Mouse (Mus musculus) layer of hippocampus, adult 2 months (tissue): ENCODE results near the gene Cacna1a. TPM values are rescaled to one million over a fixed set of nuclear protein-coding genes. Genes with fewer than 3 reads are reported as not detected.
A peak's percentile ranks its signal among the peaks of the same experiment; 100 is the strongest.

Source experiments
- DNase-seq, 2 experiments: peaks; one replicate each; pipeline ENCODE4 v3.0.0; 2022; ENCODE audit warnings: low spot score in 2 of 2
- H3K27ac ChIP-seq: fragments of 200-600 bp; 2 replicates; pipeline ENCODE4 v1.8.1; 2022
- H3K4me3 ChIP-seq: fragments of 200-600 bp; 2 replicates; pipeline ENCODE4 v1.8.1; 2022; ENCODE audit warnings: mild to moderate bottlenecking
- CTCF ChIP-seq: fragments of 200-600 bp; conservative IDR thresholded peaks from 2 replicates; pipeline ENCODE4 v1.8.1; 2022; ENCODE audit warnings: antibody characterized with exemption, mild to moderate bottlenecking, moderate library complexity
- total RNA-seq, 2 experiments: library from RNA; stranded (reverse); gene quantifications; 2 replicates each; pipeline ENCODE4 v1.2.3; 2021

The Cacna1a gene
- total RNA-seq, 2 experiments from 2014 or later = 207 to 219 TPM

GRCm38 (mm10) chr8:84417840-84418239, 29.6 kb downstream of the Cacna1a start:
- peak; percentile 60 for TF ChIP-seq CTCF
- Histone ChIP-seq H3K27ac (peak overlapping the region; percentile 93; the same call in 1 of the 2 replicates), H3K4me3 (peak overlapping the region; percentile 80)
- no peak for DNase-seq

- no peak overlapping the region for H3K4me3 ChIP-seq
- H3K27ac ChIP-seq = no peak overlapping the region
- TF ChIP-seq CTCF = no peak
- DNase-seq = no peak
Observed at GRCm38 (mm10) chr8:84424426-84424825, 36.2 kb downstream of the Cacna1a start.

- Histone ChIP-seq H3K27ac (peak overlapping the region; percentile 19; the same call in 1 of the 2 replicates), H3K4me3 (no peak overlapping the region)
- no peak for DNase-seq
- TF ChIP-seq CTCF = no peak
Observed at GRCm38 (mm10) chr8:84426087-84426486, 37.8 kb downstream of the Cacna1a start.

- DNase-seq = peak in 1 of 2 experiments; percentile 53
- Histone ChIP-seq H3K4me3 (no peak overlapping the region), H3K27ac (peak overlapping the region; percentile 19; the same call in 1 of the 2 replicates)
- TF ChIP-seq CTCF = no peak
Observed at GRCm38 (mm10) chr8:84426582-84426981, 38.3 kb downstream of the Cacna1a start.

- no peak for DNase-seq
- H3K27ac ChIP-seq = peak overlapping the region; percentile 57; the same call in 1 of the 2 replicates
- TF ChIP-seq CTCF = no peak
Observed at GRCm38 (mm10) chr8:84428034-84428433, 39.8 kb downstream of the Cacna1a start.

GRCm38 (mm10) chr8:84429014-84429413, 40.8 kb downstream of the Cacna1a start:
- no peak for TF ChIP-seq CTCF
- H3K27ac ChIP-seq = no peak overlapping the region
- no peak overlapping the region for H3K4me3 ChIP-seq
- DNase-seq = no peak

More at GRCm38 (mm10) chr8:84428034-84428433, 39.8 kb downstream of the Cacna1a start:
- no peak overlapping the region for H3K4me3 ChIP-seq

- Histone ChIP-seq H3K4me3 (no peak overlapping the region), H3K27ac (no peak overlapping the region)
- no peak for DNase-seq
- TF ChIP-seq CTCF = no peak
Observed at GRCm38 (mm10) chr8:84429492-84429891, 41.3 kb downstream of the Cacna1a start.

- DNase-seq = no peak
- H3K4me3 ChIP-seq = no peak overlapping the region
- no peak overlapping the region for H3K27ac ChIP-seq
- TF ChIP-seq CTCF = no peak
Observed at GRCm38 (mm10) chr8:84435370-84435769, 47.1 kb downstream of the Cacna1a start.

GRCm38 (mm10) chr8:84439813-84440212, 51.6 kb downstream of the Cacna1a start:
- no peak for DNase-seq
- Histone ChIP-seq H3K27ac (no peak overlapping the region), H3K4me3 (no peak overlapping the region)
- TF ChIP-seq CTCF = no peak

- Histone ChIP-seq H3K4me3 (no peak overlapping the region), H3K27ac (no peak overlapping the region)
- no peak for DNase-seq
- no peak for TF ChIP-seq CTCF
Observed at GRCm38 (mm10) chr8:84442043-84442442, 53.8 kb downstream of the Cacna1a start.

GRCm38 (mm10) chr8:84446571-84446991, 58.3 kb downstream of the Cacna1a start:
- no peak overlapping the region for H3K4me3 ChIP-seq
- TF ChIP-seq CTCF = no peak
- no peak for DNase-seq
- no peak overlapping the region for H3K27ac ChIP-seq

- Histone ChIP-seq H3K27ac (no peak overlapping the region), H3K4me3 (no peak overlapping the region)
- TF ChIP-seq CTCF = no peak
- no peak for DNase-seq
Observed at GRCm38 (mm10) chr8:84454532-84454931, 66.3 kb downstream of the Cacna1a start.

GRCm38 (mm10) chr8:84458853-84459252, 70.6 kb downstream of the Cacna1a start:
- Histone ChIP-seq H3K27ac (peak overlapping the region; percentile 56), H3K4me3 (no peak overlapping the region)
- peak in 1 of 2 experiments; percentile 29 for DNase-seq
- no peak for TF ChIP-seq CTCF

GRCm38 (mm10) chr8:84459276-84459675, 71.0 kb downstream of the Cacna1a start:
- peak; percentile 24 to 38 for DNase-seq
- H3K4me3 ChIP-seq = no peak overlapping the region
- TF ChIP-seq CTCF = no peak
- peak overlapping the region; percentile 56 for H3K27ac ChIP-seq

GRCm38 (mm10) chr8:84460698-84461097, 72.5 kb downstream of the Cacna1a start:
- Histone ChIP-seq H3K4me3 (no peak overlapping the region), H3K27ac (no peak overlapping the region)
- DNase-seq = no peak
- TF ChIP-seq CTCF = no peak
